Mouse (Mus musculus): ENCODE data around the gene Clec4d. TPM values are rescaled to one million over a fixed set of nuclear protein-coding genes. Genes with fewer than 3 reads are reported as not detected.
"Not testable (repeated sequence)": the region's sequence is repeated elsewhere in the genome, so short reads cannot be mapped to it uniquely, and the experiment has no call there.

Gene Clec4d
- polyA plus RNA-seq (2014; fragmentation: Nextera tagmentation; extraction: Ambion mirVana), result 0.21 TPM in 1 of 2 replicates, not detected in the other

DNA sequence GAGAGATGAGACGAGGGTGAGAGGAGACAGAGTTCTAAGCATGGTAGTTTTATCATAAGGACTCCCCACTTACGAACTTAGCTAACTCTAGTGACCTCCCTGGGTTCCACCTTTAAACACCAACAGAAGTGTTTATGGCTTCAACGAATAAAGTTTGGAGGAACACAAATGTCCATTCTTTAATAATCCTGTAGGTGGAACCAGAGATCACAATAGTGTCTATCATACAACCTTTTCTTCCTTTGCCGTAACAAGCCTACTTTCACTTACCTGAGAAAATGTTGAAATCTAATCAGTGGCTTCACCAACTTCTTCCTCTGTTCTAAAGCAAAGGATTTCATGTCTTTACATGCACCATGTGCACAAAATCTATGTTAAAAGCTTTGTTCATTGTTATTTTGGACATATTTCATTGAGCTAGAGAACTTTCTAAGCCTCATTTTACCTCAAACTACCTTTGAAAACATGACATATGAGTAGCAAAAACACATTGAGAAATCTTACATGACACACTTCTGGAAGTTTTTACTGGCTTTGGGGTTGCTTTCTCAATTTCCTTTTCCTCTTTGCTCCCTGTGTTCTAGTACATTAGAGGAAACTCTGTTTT, at the start of gene Clec4d:
TSS of gene Clec4d (plus strand) at position 557 of the 607 bp plus-strand sequence.
- Histone ChIP-seq H3K9me3 (ENCODE audit: control insufficient read depth, low read length) (no peaks in the 10 kb centered on the region), H3K27ac (no peak within 1 kb of the TSS), H3K4me1 (replicated peaks; ENCODE audit: control insufficient read depth, insufficient read depth, low read length) (no peaks in the 10 kb centered on the region), H3K27me3 (ENCODE audit: control insufficient read depth, insufficient read depth, low read length) (no peaks in the 10 kb centered on the region), H3K9ac (no peak within 1 kb of the TSS), H3K4me3 (replicated peaks; ENCODE audit: low read length) (no peak within 1 kb of the TSS), H3K4me2 (replicated peaks) (no peak within 1 kb of the TSS), H3K36me3 (replicated peaks; ENCODE audit: control insufficient read depth, insufficient read depth) (no peaks in the 10 kb centered on the region)
- 79% methylated on average over 4 of the region's 4 CpGs for WGBS
- DNase-seq (ENCODE audit: low spot score), result no peak
- ATAC-seq (ENCODE audit: low FRiP score), result no peak

DNA sequence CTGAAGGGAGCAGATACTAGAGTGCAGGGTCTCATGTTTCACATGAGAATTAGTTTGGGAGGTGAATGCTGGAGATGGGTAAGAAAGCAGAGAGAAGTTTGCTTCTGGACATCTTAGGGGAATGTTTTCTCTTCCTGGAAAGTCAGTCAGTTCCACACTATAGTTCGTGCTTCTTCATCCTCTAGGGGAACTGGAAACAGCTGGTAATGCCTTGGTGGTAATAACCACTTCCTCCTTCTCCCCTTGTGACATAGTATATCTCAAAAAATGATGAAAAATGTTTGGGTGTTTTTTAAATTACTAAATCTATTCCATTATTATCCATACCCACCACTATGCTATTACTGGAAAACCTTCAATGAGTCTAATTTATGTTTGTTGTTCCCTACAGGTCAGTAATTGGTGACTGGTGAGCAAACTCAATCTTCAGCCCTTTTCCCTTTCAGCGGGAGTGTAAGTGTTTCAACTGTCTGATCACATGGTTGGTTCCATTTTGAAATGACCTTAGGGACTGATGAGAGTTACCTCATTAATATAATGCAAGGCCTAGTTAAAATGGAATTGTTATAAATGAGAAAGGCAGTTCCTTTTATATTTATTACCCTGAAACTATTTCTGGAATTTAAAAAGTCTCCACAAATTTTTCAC, 34.3 kb upstream of the Clec4d start:
- H3K4me3 ChIP-seq (replicated peaks; ENCODE audit: low read length), result no peak overlapping the region
- no peaks in the 10 kb centered on the region for H3K9me3 ChIP-seq (ENCODE audit: control insufficient read depth, low read length)
- DNase-seq (ENCODE audit: low spot score) (no peak), ATAC-seq (ENCODE audit: low FRiP score) (no peak)
- no peaks in the 10 kb centered on the region for H3K27me3 ChIP-seq (ENCODE audit: control insufficient read depth, insufficient read depth, low read length)
- no peak overlapping the region for H3K27ac ChIP-seq
- 77% methylated on average over 2 of the region's 2 CpGs for WGBS
- no peaks in the 10 kb centered on the region for H3K4me1 ChIP-seq (replicated peaks; ENCODE audit: control insufficient read depth, insufficient read depth, low read length)
- no peak overlapping the region for H3K9ac ChIP-seq
- H3K4me2 ChIP-seq (replicated peaks), result no peak overlapping the region
- H3K36me3 ChIP-seq (replicated peaks; ENCODE audit: control insufficient read depth, insufficient read depth), result no peaks in the 10 kb centered on the region

DNA sequence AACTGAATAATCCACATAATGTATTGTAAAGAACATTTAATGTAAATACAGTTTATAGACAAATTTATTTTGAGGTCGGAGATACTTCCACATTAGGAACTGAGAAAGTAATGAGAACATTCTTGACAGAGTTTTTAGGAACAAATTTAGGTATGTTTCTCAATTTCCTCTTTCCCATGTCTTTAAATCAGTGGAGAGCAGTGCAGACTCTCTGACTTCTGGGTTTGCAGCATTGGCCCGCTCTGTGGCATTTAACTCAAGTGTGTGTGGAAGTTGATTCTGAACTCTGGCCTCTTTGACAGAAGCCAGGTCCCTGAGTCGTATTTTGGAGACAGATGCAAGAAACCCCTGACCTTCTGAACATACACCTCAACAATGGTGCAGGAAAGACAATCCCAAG, 32.3 kb upstream of the Clec4d start, which contains the start of gene Clec4n:
TSS of gene Clec4n (plus strand) at position 200 of the 400 bp plus-strand sequence.
- WGBS, result 83% methylated on average over 3 of the region's 3 CpGs
- Histone ChIP-seq H3K4me2 (replicated peaks) (no peak within 1 kb of the TSS), H3K4me1 (replicated peaks; ENCODE audit: control insufficient read depth, insufficient read depth, low read length) (no peaks in the 10 kb centered on the region), H3K4me3 (replicated peaks; ENCODE audit: low read length) (no peak within 1 kb of the TSS), H3K27me3 (ENCODE audit: control insufficient read depth, insufficient read depth, low read length) (no peaks in the 10 kb centered on the region), H3K36me3 (replicated peaks; ENCODE audit: control insufficient read depth, insufficient read depth) (no peaks in the 10 kb centered on the region), H3K9ac (no peak within 1 kb of the TSS), H3K9me3 (ENCODE audit: control insufficient read depth, low read length) (no peaks in the 10 kb centered on the region), H3K27ac (no peak within 1 kb of the TSS)
- ATAC-seq (ENCODE audit: low FRiP score) (no peak), DNase-seq (ENCODE audit: low spot score) (no peak)

DNA sequence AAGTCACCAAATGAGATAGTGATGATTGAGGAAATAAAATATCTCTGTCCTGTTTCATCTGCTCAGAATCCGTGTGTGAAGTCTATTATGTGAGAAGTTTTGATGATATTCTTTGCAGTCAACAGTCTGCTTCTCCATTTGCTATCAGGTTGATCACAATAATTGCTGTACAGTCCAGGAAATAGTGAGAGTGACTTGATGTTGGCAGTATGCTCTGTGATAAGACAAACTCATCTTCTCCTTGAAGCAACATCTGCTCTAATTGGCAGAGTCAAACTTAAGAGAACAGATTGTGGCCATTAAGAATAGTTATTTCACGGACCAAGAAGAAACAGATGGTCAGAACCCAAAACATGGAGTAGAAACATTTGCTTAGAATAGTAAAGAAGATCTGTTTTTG, 30.8 kb upstream of the Clec4d start:
- H3K4me3 ChIP-seq (replicated peaks; ENCODE audit: low read length), result no peak overlapping the region
- WGBS, result 78% methylated on average over 2 of the region's 2 CpGs
- no peaks in the 10 kb centered on the region for H3K36me3 ChIP-seq (replicated peaks; ENCODE audit: control insufficient read depth, insufficient read depth)

DNA sequence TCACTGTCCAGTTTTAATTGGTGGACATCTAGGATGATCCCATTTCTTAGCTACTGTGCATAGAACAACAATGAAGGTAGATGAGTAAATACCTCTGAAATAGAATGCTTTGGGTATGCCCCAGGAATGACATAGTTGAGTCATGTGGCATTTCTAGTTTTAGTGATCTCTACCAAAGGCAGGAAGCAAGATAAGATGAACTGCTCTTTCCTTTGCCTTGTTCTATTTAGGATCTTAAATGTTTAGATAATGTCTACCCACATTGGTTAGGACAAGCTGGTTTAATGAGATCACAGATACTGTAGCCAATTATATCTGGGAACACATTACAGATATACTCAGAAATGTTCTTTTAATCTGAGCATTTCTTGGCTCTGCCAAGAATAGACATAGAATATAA, 24.3 kb upstream of the Clec4d start:
- H3K9me3 ChIP-seq (ENCODE audit: control insufficient read depth, low read length), result no peaks in the 10 kb centered on the region
- H3K27me3 ChIP-seq (ENCODE audit: control insufficient read depth, insufficient read depth, low read length), result no peaks in the 10 kb centered on the region
- ATAC-seq (ENCODE audit: low FRiP score), result no peak
- H3K9ac ChIP-seq, result no peak overlapping the region
- no peak overlapping the region for H3K27ac ChIP-seq
- no peaks in the 10 kb centered on the region for H3K36me3 ChIP-seq (replicated peaks; ENCODE audit: control insufficient read depth, insufficient read depth)
- H3K4me2 ChIP-seq (replicated peaks), result no peak overlapping the region
- H3K4me1 ChIP-seq (replicated peaks; ENCODE audit: control insufficient read depth, insufficient read depth, low read length), result no peaks in the 10 kb centered on the region
- DNase-seq (ENCODE audit: low spot score), result no peak
- no peak overlapping the region for H3K4me3 ChIP-seq (replicated peaks; ENCODE audit: low read length)

More for the DNA sequence above, 30.8 kb upstream of the Clec4d start:
- ATAC-seq (ENCODE audit: low FRiP score) (no peak), DNase-seq (ENCODE audit: low spot score) (no peak)
- no peaks in the 10 kb centered on the region for H3K9me3 ChIP-seq (ENCODE audit: control insufficient read depth, low read length)
- no peaks in the 10 kb centered on the region for H3K27me3 ChIP-seq (ENCODE audit: control insufficient read depth, insufficient read depth, low read length)
- H3K9ac ChIP-seq, result no peak overlapping the region
- no peak overlapping the region for H3K27ac ChIP-seq
- no peak overlapping the region for H3K4me2 ChIP-seq (replicated peaks)
- no peaks in the 10 kb centered on the region for H3K4me1 ChIP-seq (replicated peaks; ENCODE audit: control insufficient read depth, insufficient read depth, low read length)

DNA sequence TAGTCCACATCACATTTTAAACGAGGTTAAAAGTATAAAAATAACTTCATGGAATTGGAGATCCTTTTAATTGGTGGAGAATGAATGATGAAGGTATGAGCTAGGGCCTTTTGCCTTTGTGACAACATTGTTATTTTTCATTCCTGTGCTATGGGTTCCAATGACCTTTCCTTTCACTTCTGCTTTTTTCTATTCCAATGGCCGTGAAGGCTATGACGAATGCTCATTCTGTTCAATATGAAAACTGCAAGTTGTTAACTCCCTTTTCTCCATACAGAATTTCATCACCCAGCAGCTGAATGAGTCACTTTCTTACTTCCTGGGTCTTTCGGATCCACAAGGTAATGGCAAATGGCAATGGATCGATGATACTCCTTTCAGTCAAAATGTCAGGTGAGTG, 17.7 kb upstream of the Clec4d start:
- no peak overlapping the region for H3K4me3 ChIP-seq (replicated peaks; ENCODE audit: low read length)
- no peak overlapping the region for H3K27ac ChIP-seq
- no peak for ATAC-seq (ENCODE audit: low FRiP score)
- no peaks in the 10 kb centered on the region for H3K27me3 ChIP-seq (ENCODE audit: control insufficient read depth, insufficient read depth, low read length)
- H3K9ac ChIP-seq, result no peak overlapping the region
- no peaks in the 10 kb centered on the region for H3K9me3 ChIP-seq (ENCODE audit: control insufficient read depth, low read length)
- no peak overlapping the region for H3K4me2 ChIP-seq (replicated peaks)
- no peaks in the 10 kb centered on the region for H3K36me3 ChIP-seq (replicated peaks; ENCODE audit: control insufficient read depth, insufficient read depth)
- DNase-seq (ENCODE audit: low spot score), result no peak
- no peaks in the 10 kb centered on the region for H3K4me1 ChIP-seq (replicated peaks; ENCODE audit: control insufficient read depth, insufficient read depth, low read length)
- WGBS, result 89% methylated on average over 5 of the region's 5 CpGs

DNA sequence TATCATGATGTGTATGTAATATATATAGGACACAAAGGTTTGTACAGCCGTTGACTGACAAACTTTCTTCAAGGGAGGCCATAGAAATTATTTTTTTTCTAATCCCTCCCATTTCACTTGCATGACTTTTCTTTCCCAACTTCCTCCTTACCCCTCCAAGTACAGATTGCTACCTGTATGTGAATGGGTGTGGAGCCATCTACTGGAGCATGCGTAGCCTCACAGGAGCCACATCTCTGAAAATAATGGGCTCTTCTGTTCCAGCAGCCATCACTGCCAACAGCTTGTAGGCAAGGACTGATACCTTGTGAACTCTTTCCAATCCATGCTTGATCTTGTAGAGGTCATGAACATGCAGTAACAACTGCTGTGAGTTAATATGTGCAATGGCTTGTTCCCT, 13.0 kb upstream of the Clec4d start:
- H3K4me3 ChIP-seq (replicated peaks; ENCODE audit: low read length); H3K27me3 ChIP-seq (ENCODE audit: control insufficient read depth, insufficient read depth, low read length); H3K9ac ChIP-seq; H3K4me2 ChIP-seq (replicated peaks); H3K36me3 ChIP-seq (replicated peaks; ENCODE audit: control insufficient read depth, insufficient read depth); DNase-seq (ENCODE audit: low spot score); H3K4me1 ChIP-seq (replicated peaks; ENCODE audit: control insufficient read depth, insufficient read depth, low read length); H3K9me3 ChIP-seq (ENCODE audit: control insufficient read depth, low read length); H3K27ac ChIP-seq; ATAC-seq (ENCODE audit: low FRiP score): not testable (repeated sequence)
- WGBS, result 96% methylated on average over 2 of the region's 2 CpGs

DNA sequence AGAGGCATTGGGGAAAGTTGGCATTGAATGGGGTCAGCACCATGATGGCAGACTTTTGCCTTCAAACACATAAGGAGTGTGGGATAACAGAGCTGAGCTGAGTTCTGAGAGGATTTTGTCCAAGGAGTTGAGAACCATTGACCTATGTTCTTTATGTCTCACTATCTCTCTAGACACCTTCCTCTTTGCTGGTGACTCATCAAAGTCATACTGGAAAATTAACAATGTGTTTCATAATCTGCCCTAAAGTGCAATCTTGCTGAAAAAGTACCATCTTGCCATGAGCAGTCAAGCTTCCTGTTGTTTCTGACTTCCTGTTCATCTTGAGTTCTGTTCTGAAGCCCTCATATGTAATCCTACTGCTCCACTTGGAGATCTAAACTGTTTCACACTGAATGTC, 9.2 kb upstream of the Clec4d start:
- Histone ChIP-seq H3K27me3 (ENCODE audit: control insufficient read depth, insufficient read depth, low read length) (no peaks in the 10 kb centered on the region), H3K4me1 (replicated peaks; ENCODE audit: control insufficient read depth, insufficient read depth, low read length) (no peaks in the 10 kb centered on the region), H3K27ac (no peak overlapping the region), H3K4me2 (replicated peaks) (no peak overlapping the region), H3K36me3 (replicated peaks; ENCODE audit: control insufficient read depth, insufficient read depth) (no peaks in the 10 kb centered on the region), H3K9me3 (ENCODE audit: control insufficient read depth, low read length) (no peaks in the 10 kb centered on the region), H3K9ac (no peak overlapping the region), H3K4me3 (replicated peaks; ENCODE audit: low read length) (no peak overlapping the region)
- DNase-seq (ENCODE audit: low spot score) (no peak), ATAC-seq (ENCODE audit: low FRiP score) (no peak)

DNA sequence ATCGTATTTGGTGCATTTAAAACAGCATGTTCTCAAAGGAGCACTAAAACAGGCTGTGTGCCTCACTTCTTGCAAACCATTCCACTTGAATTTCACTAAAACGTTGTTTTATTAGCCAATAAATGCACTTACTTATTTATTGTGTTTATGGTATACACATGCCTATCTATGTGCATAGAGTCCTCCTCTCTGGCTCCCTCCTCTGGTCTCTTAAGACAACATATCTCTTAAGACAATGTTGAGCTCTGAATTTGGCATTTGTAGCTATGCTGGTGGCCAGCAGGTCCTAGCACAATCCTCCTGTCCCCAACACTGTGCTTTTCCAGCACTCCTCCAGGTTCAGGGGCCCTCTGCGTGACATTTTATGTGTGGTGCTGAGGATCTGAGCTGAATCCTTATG, 3.0 kb upstream of the Clec4d start:
- ATAC-seq (ENCODE audit: low FRiP score) (no peak), DNase-seq (ENCODE audit: low spot score) (no peak)
- H3K4me2 ChIP-seq (replicated peaks), result no peak overlapping the region
- 76% methylated on average over 3 of the region's 3 CpGs for WGBS
- no peaks in the 10 kb centered on the region for H3K9me3 ChIP-seq (ENCODE audit: control insufficient read depth, low read length)
- H3K9ac ChIP-seq, result no peak overlapping the region
- no peak overlapping the region for H3K27ac ChIP-seq
- no peaks in the 10 kb centered on the region for H3K4me1 ChIP-seq (replicated peaks; ENCODE audit: control insufficient read depth, insufficient read depth, low read length)
- no peaks in the 10 kb centered on the region for H3K36me3 ChIP-seq (replicated peaks; ENCODE audit: control insufficient read depth, insufficient read depth)
- no peaks in the 10 kb centered on the region for H3K27me3 ChIP-seq (ENCODE audit: control insufficient read depth, insufficient read depth, low read length)
- no peak overlapping the region for H3K4me3 ChIP-seq (replicated peaks; ENCODE audit: low read length)
